Mouse (Mus musculus) midbrain, embryonic 16.5 days (tissue): ENCODE results near the gene Gm20716. TPM values are rescaled to one million over a fixed set of nuclear protein-coding genes. Genes with fewer than 3 reads are reported as not detected.
A peak's percentile ranks its signal among the peaks of the same experiment; 100 is the strongest.

Experiments
- ATAC-seq: fragments of 200-750 bp; cut with Nextera tagmentation; 2 replicates; pipeline ENCODE4 v1.8.0; 2017; ENCODE audit warnings: moderate TSS enrichment
- H3K27ac ChIP-seq: fragments of 300-500 bp; sonication (generic); 2 replicates; pipeline ENCODE4 v1.5.1; 2014; ENCODE audit warnings: mild to moderate bottlenecking, low read length, mixed read lengths
- H3K27me3 ChIP-seq: fragments of 300-500 bp; sonication (generic); 2 replicates; pipeline ENCODE4 v1.6.1; 2014; ENCODE audit warnings: low read depth, low read length, mixed read lengths; ENCODE audit not compliant: control insufficient read depth, insufficient read depth
- H3K36me3 ChIP-seq: fragments of 300-500 bp; sonication (generic); 2 replicates; pipeline ENCODE4 v1.6.1; 2014; ENCODE audit warnings: mild to moderate bottlenecking, low read length, moderate library complexity, mixed read lengths; ENCODE audit not compliant: control insufficient read depth, insufficient read depth
- H3K4me1 ChIP-seq: fragments of 300-500 bp; sonication (generic); 2 replicates; pipeline ENCODE4 v1.6.1; 2014; ENCODE audit warnings: mild to moderate bottlenecking, low read length, mixed read lengths; ENCODE audit not compliant: control insufficient read depth, insufficient read depth
- H3K4me2 ChIP-seq: fragments of 300-500 bp; sonication (generic); 2 replicates; pipeline ENCODE4 v1.6.1; 2014; ENCODE audit warnings: mild to moderate bottlenecking, low read length, mixed read lengths
- H3K4me3 ChIP-seq: fragments of 300-500 bp; sonication (generic); 2 replicates; pipeline ENCODE4 v1.5.1; 2014; ENCODE audit warnings: low read depth, mild to moderate bottlenecking, low read length, moderate library complexity, mixed read lengths
- H3K9ac ChIP-seq: fragments of 300-500 bp; sonication (generic); 2 replicates; pipeline ENCODE4 v1.6.1; 2014; ENCODE audit warnings: low read depth, low read length, mixed read lengths
- H3K9me3 ChIP-seq: fragments of 300-500 bp; sonication (generic); replicated peaks from 2 replicates; pipeline ENCODE4 v1.6.1; 2014; ENCODE audit warnings: mild to moderate bottlenecking, low read length, mixed read lengths; ENCODE audit not compliant: control insufficient read depth, poor library complexity, severe bottlenecking
- WGBS: fragments of 180-500 bp; shearing (Covaris S2); extraction: QIAGEN DNeasy Blood & Tissue Kit; methylation state at CpG from one replicate; pipeline ENCODE4 v1.1.7; 2014; 5-methylcytosine and 5-hydroxymethylcytosine counted together
- polyA plus RNA-seq: library from polyadenylated mRNA; unstranded; fragments of >200 nt; fragmentation: Nextera tagmentation; extraction: Ambion mirVana; gene quantifications from 2 replicates; pipeline ENCODE4 v1.2.1, GENCODE M21; 2015

Gm20716 gene
- 18.2 and 21.7 TPM in 2 replicates for polyA plus RNA-seq

DNA sequence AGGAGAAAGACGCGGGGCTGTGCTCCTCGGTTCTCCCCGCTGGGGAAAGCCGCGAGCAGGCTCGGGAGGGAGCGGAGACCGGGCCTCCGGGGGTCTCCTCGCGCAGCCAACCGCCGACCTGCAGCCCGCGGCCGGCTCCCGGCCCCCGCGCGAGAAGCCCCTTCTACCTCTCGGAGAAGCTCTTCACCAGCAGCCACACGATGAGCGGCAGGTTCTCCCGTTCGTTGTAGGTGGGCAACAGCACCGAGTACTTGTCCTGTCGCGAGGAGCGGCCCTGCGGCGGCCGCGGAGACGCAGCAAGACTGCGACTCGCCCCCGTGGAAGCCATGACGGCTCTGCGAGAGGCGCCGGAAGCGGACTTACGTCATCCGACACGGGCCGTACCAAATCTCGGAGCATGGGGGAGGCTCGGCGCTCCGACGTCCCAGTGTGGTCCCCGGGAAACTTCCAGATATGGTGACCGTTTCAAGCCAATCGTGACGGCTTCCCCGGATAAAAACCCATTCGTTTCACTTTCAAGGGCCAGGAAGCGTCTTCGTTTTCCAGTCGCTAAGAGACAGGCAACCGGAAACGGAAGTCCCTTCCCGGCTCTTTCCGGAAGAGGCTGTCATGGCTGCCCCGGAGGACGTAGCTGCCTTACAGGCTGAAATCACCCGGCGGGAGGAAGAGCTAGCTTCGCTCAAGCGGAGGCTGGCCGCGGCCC lies at the start of gene Gm20716, which contains the start of the genes Dpm1 and Mocs3:
Gm20716 (minus strand) TSS at position 339 of the 703 bp plus-strand sequence.
Dpm1 (minus strand) TSS at position 566 of the 703 bp plus-strand sequence.
Mocs3 (plus strand) TSS at position 597 of the 703 bp plus-strand sequence.
- Histone ChIP-seq H3K4me2 (peak within 1 kb of the TSS; percentile 94), H3K9ac (peak within 1 kb of the TSS; percentile 81), H3K27ac (peak within 1 kb of the TSS; percentile 96), H3K4me3 (peak within 1 kb of the TSS; percentile 83), H3K27me3 (no peaks in the 10 kb centered on the region), H3K9me3 (no peaks in the 10 kb centered on the region), H3K4me1 (peaks cover 35% of the 10 kb centered on the region), H3K36me3 (peaks cover 15% of the 10 kb centered on the region)
- under 1% methylated on average over 72 of the region's 73 CpGs for WGBS
- peak; percentile 91 for ATAC-seq

DNA sequence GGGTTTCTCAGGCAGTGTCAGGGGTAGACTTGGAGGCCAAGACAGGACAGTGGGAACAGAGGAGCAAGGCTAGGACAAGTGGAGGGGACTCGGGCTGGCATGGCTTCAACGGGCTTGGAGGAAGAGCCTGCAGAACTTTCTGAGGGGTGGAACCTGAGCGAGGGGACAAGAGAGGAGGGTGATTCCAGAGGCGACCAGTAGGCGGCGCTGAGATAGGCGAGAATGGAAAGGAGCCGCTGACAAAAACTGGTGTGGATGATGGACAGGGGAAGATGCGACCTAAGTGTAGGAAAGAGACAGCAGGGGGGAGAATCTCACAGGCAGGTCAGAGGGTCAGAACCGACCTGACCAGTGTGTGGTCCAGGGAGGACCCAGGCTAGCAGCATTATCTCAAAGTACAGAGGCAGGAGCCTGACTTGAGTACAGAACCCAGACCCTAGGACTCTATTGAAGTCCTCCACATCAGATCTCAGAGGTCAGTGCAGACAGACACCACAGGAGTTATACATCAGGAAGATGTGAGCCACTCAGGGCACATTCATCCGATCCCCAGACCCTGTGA lies 44.3 kb upstream of the Gm20716 start:
- Histone ChIP-seq H3K9me3 (no peaks in the 10 kb centered on the region), H3K27me3 (peaks cover 6% of the 10 kb centered on the region), H3K4me2 (no peak overlapping the region), H3K27ac (no peak overlapping the region), H3K4me3 (no peak overlapping the region), H3K36me3 (no peaks in the 10 kb centered on the region), H3K4me1 (no peaks in the 10 kb centered on the region), H3K9ac (no peak overlapping the region)
- 13% methylated on average over 11 of the region's 11 CpGs for WGBS
- no peak for ATAC-seq

GRCm38 (mm10) chr2:168273387-168273786 lies 43.2 kb upstream of the Gm20716 start:
- no peak overlapping the region for H3K9ac ChIP-seq
- H3K27ac ChIP-seq = no peak overlapping the region
- no peaks in the 10 kb centered on the region; the same call in 1 of the 2 replicates for H3K9me3 ChIP-seq
- H3K36me3 ChIP-seq = no peaks in the 10 kb centered on the region; the same call in 1 of the 2 replicates
- H3K4me2 ChIP-seq = no peak overlapping the region
- no peaks in the 10 kb centered on the region for H3K4me1 ChIP-seq
- H3K27me3 ChIP-seq = no peaks in the 10 kb centered on the region
- WGBS = 42% methylated on average over 9 of the region's 9 CpGs
- ATAC-seq = no peak
- no peak overlapping the region for H3K4me3 ChIP-seq

DNA sequence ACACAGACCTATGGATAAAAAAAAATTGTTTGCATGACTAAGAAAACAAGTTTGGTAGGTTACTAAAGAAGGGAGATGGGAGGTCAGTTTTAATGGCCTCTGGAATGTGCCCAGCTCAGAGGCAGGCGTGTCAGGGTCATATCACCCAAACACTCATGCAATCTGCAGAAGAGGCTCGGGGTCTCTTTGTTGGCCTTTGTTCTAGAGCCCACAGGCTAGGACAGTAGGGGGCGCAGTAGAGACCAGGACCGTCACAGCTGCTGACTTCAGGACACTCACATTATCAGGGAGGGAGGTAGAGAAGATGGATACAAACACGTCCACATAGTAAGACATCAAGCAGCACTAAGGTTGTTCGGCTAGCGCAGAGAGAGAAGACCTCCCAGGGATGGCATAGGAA lies 37.9 kb upstream of the Gm20716 start:
- WGBS = 47% methylated on average over 7 of the region's 7 CpGs
- H3K4me2 ChIP-seq = no peak overlapping the region
- H3K4me3 ChIP-seq = no peak overlapping the region
- H3K9ac ChIP-seq = no peak overlapping the region
- no peaks in the 10 kb centered on the region; the same call in 1 of the 2 replicates for H3K36me3 ChIP-seq
- no peaks in the 10 kb centered on the region for H3K27me3 ChIP-seq
- H3K9me3 ChIP-seq = no peaks in the 10 kb centered on the region; the same call in 1 of the 2 replicates
- H3K27ac ChIP-seq = no peak overlapping the region
- H3K4me1 ChIP-seq = no peaks in the 10 kb centered on the region
- ATAC-seq = no peak

DNA sequence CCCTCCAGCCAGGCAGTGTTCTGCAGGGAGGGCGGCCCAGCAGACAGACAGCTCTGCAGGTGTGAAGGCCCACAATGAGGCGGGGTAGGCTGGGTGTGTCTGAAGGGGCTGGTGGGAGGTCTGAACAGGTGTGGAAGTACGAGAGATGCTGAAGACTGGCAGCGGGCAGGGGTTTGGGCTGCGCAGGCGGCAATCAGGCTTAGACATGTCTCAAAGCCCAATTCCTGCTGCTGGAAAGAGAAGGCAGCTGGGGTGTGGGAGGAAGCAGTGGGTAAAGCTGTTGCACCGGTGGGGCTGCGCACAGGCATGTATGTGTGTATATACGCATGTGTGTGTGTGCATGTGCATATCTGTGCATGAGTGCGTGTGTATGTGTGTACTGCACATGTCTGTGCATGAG lies 30.7 kb upstream of the Gm20716 start:
- ATAC-seq = no peak
- Histone ChIP-seq H3K4me2 (no peak overlapping the region), H3K27ac (no peak overlapping the region), H3K9me3 (no peaks in the 10 kb centered on the region), H3K9ac (no peak overlapping the region), H3K4me3 (no peak overlapping the region), H3K27me3 (no peaks in the 10 kb centered on the region), H3K4me1 (no peaks in the 10 kb centered on the region), H3K36me3 (no peaks in the 10 kb centered on the region)
- WGBS = 94% methylated on average over 10 of the region's 10 CpGs

- no peak overlapping the region for H3K4me3 ChIP-seq
- ATAC-seq = no peak
- no peaks in the 10 kb centered on the region for H3K27me3 ChIP-seq
- H3K4me1 ChIP-seq = no peaks in the 10 kb centered on the region
- WGBS = 93% methylated on average over 3 of the region's 3 CpGs
- H3K4me2 ChIP-seq = no peak overlapping the region
- H3K36me3 ChIP-seq = no peaks in the 10 kb centered on the region
- H3K9ac ChIP-seq = no peak overlapping the region
- H3K9me3 ChIP-seq = no peaks in the 10 kb centered on the region
- no peak overlapping the region for H3K27ac ChIP-seq
Measured at GRCm38 (mm10) chr2:168260124-168260523, 30.0 kb upstream of the Gm20716 start.

GRCm38 (mm10) chr2:168259046-168259445 lies 28.9 kb upstream of the Gm20716 start:
- H3K4me2 ChIP-seq = no peak overlapping the region
- no peaks in the 10 kb centered on the region for H3K4me1 ChIP-seq
- no peak overlapping the region for H3K9ac ChIP-seq
- H3K36me3 ChIP-seq = no peaks in the 10 kb centered on the region
- 90% methylated on average over 8 of the region's 8 CpGs for WGBS
- no peaks in the 10 kb centered on the region for H3K9me3 ChIP-seq
- H3K27me3 ChIP-seq = no peaks in the 10 kb centered on the region
- H3K4me3 ChIP-seq = no peak overlapping the region
- no peak for ATAC-seq
- no peak overlapping the region for H3K27ac ChIP-seq

GRCm38 (mm10) chr2:168257188-168257587 lies 27.0 kb upstream of the Gm20716 start:
- no peak overlapping the region for H3K27ac ChIP-seq
- WGBS = 96% methylated on average over 4 of the region's 4 CpGs
- H3K9me3 ChIP-seq = no peaks in the 10 kb centered on the region
- H3K4me3 ChIP-seq = no peak overlapping the region
- no peak overlapping the region for H3K9ac ChIP-seq
- H3K36me3 ChIP-seq = no peaks in the 10 kb centered on the region
- H3K4me1 ChIP-seq = no peaks in the 10 kb centered on the region
- H3K4me2 ChIP-seq = no peak overlapping the region
- no peaks in the 10 kb centered on the region for H3K27me3 ChIP-seq
- no peak for ATAC-seq

- WGBS = 90% methylated on average over 3 of the region's 3 CpGs
- H3K4me2 ChIP-seq = no peak overlapping the region
- no peak for ATAC-seq
Measured at GRCm38 (mm10) chr2:168256506-168256905, 26.3 kb upstream of the Gm20716 start.

More at GRCm38 (mm10) chr2:168256506-168256905, 26.3 kb upstream of the Gm20716 start:
- H3K36me3 ChIP-seq = no peaks in the 10 kb centered on the region
- H3K9me3 ChIP-seq = no peaks in the 10 kb centered on the region
- no peak overlapping the region for H3K27ac ChIP-seq
- H3K4me1 ChIP-seq = no peaks in the 10 kb centered on the region
- H3K9ac ChIP-seq = no peak overlapping the region
- no peak overlapping the region for H3K4me3 ChIP-seq
- H3K27me3 ChIP-seq = no peaks in the 10 kb centered on the region; the same call in 1 of the 2 replicates
